Mouse (Mus musculus) testis, adult 2 months (tissue): ENCODE measurements at regions not wholly inside any gene's neighbourhood (a gene's known extent, or its start where the extent isn't known, plus 50 kb on each side); places are given as distances from the start of the nearest gene placed in this dataset.

Source experiments
- CTCF ChIP-seq: fragments of 200-500 bp; IDR thresholded peaks from 2 replicates; pipeline ENCODE4 v1.5.1; 2012; ENCODE audit warnings: low read depth, mild to moderate bottlenecking, inconsistent platforms, low read length, moderate library complexity; ENCODE audit not compliant: control insufficient read depth, insufficient read depth, insufficient replicate concordance
- POLR2A ChIP-seq: fragments of 200-500 bp; IDR thresholded peaks from 2 replicates; pipeline ENCODE4 v1.6.1; 2012; ENCODE audit warnings: low read depth, mild to moderate bottlenecking, inconsistent platforms, low read length, moderate library complexity; ENCODE audit not compliant: control insufficient read depth

- TF ChIP-seq POLR2A (no peak), CTCF (no peak)
Measured at GRCm38 (mm10) chr15:59754906-59755305, 261.5 kb downstream of the 4933412E24Rik start.
